Comparison of ENCODE assay signal across 12 mouse cellular contexts in genomic region chr14:79273697-79274477, GRCm38 (mm10). TPM values are rescaled to one million over a fixed set of nuclear protein-coding genes. Genes with fewer than 3 reads are reported as not detected.
DNase-seq lines count a peak whose midpoint lies in the region; ATAC-seq lines count a peak whose summit lies in the region.
"Had no signal": no experiment of that assay in that cellular context is flagged by ENCODE, and none has a peak within 500 bp of the region (broad histone marks: within the 10 kb centered on the region; RNA-seq: fewer than 3 reads in every experiment).

No protein-coding gene starts in this region.

- ATAC-seq in forebrain, embryonic 13.5 days, result peak; percentile 37; the same call in 1 of the 2 replicates
- ATAC-seq in midbrain, embryonic 14.5 days (ENCODE audit: low FRiP score, low TSS enrichment), result peak; percentile 62; the same call in 1 of the 2 replicates
- ATAC-seq in inflammation-experienced regulatory T-cells, adult 6 months, result no peak

- H3K4me1 ChIP-seq in forebrain, embryonic 13.5 days, result peaks cover 10% of the 10 kb centered on the region; the same call in 1 of the 2 replicates
- 0 out of 2 replicates have a peak, but pooled peaks cover 14% of the 10 kb centered on the region for H3K4me1 ChIP-seq in midbrain, embryonic 14.5 days (ENCODE audit: control insufficient read depth, insufficient read depth, low read length)

- 68% methylated on average over 15 of the region's 15 CpGs for WGBS in forebrain, embryonic 13.5 days
- 58% methylated on average over 15 of the region's 15 CpGs for WGBS in midbrain, embryonic 14.5 days

- H3K4me3 ChIP-seq in forebrain, embryonic 13.5 days, result no peak overlapping the region
- no peak overlapping the region for H3K4me3 ChIP-seq in midbrain, embryonic 14.5 days (replicated peaks; ENCODE audit: low read depth, low read length)
- H3K4me3 ChIP-seq: heart, embryonic 13.5 days; megakaryocyte, embryonic 14.5 days had no signal

- H3K9ac ChIP-seq in forebrain, embryonic 13.5 days, result no peak overlapping the region
- H3K9ac ChIP-seq in midbrain, embryonic 14.5 days (replicated peaks; ENCODE audit: low read length), result no peak overlapping the region
- H3K9ac ChIP-seq: heart, embryonic 13.5 days had no signal

- peak; percentile 44 for DNase-seq in gastrocnemius, postnatal 25 days
- no peak for DNase-seq in gastrocnemius, adult 18-20 months (ENCODE audit: low spot score)
- DNase-seq in kidney, adult 9 months, result peak; percentile 74
- DNase-seq in midbrain, embryonic 14.5 days, result peak; percentile 77
- no peak for DNase-seq in urinary bladder, adult 18-20 months (ENCODE audit: low spot score in 2 of 2)
- no peak for DNase-seq in cerebellum, adult 18-20 months
- DNase-seq: cerebellum, adult 11 months had no signal

- H3K4me2 ChIP-seq in forebrain, embryonic 13.5 days, result no peak overlapping the region
- no peak overlapping the region for H3K4me2 ChIP-seq in midbrain, embryonic 14.5 days (ENCODE audit: low read length)
- H3K4me2 ChIP-seq: heart, embryonic 13.5 days had no signal

- no peaks in the 10 kb centered on the region for H3K27me3 ChIP-seq in forebrain, embryonic 13.5 days
- no peaks in the 10 kb centered on the region for H3K27me3 ChIP-seq in midbrain, embryonic 14.5 days (ENCODE audit: control insufficient read depth, insufficient read depth, low read length)
- H3K27me3 ChIP-seq: CH12.LX; heart, embryonic 13.5 days; megakaryocyte, embryonic 14.5 days had no signal

- no peak overlapping the region for H3K27ac ChIP-seq in forebrain, embryonic 13.5 days
- H3K27ac ChIP-seq in midbrain, embryonic 14.5 days (replicated peaks; ENCODE audit: low read depth, low read length), result peak overlapping the region; percentile 76
- H3K27ac ChIP-seq: heart, embryonic 13.5 days had no signal

- H3K36me3 ChIP-seq in forebrain, embryonic 13.5 days (ENCODE audit: poor library complexity, severe bottlenecking), result no peaks in the 10 kb centered on the region
- no peaks in the 10 kb centered on the region for H3K36me3 ChIP-seq in midbrain, embryonic 14.5 days (ENCODE audit: control insufficient read depth, insufficient read depth, low read length)
- H3K36me3 ChIP-seq: heart, embryonic 13.5 days had no signal

- H3K9me3 ChIP-seq in forebrain, embryonic 13.5 days (replicated peaks), result no peaks in the 10 kb centered on the region
- no peaks in the 10 kb centered on the region for H3K9me3 ChIP-seq in midbrain, embryonic 14.5 days (ENCODE audit: control insufficient read depth, low read length)

RNA-seq across cellular contexts. Expression of gene Zfp957, which starts 26.7 kb away (rescaled TPM):
- total RNA-seq in gastrocnemius, postnatal 25 days (2021), result not detected
- not detected for total RNA-seq in gastrocnemius, adult 18-20 months (2021)
- polyA plus RNA-seq in forebrain, embryonic 13.5 days (2015; fragmentation: Nextera tagmentation; extraction: Ambion mirVana), result not detected in 2 replicates
- not detected in 2 replicates for polyA plus RNA-seq in midbrain, embryonic 14.5 days (2014; fragmentation: Nextera tagmentation; extraction: Ambion mirVana)
- polyA plus RNA-seq in inflammation-experienced regulatory T-cells, adult 6 months (2017; shearing (Covaris generic)), result under 1 TPM in 1 of 3 experiments, not detected in 2; 0.31 TPM
- total RNA-seq: CH12.LX had no signal
- polyA plus RNA-seq: heart, embryonic 13.5 days had no signal

RNA-seq across cellular contexts. Expression of gene Rgcc, which starts 27.6 kb away (rescaled TPM):
- 10 to 100 TPM; 35.0 to 36.2 TPM for total RNA-seq in gastrocnemius, postnatal 25 days (2021)
- 10 to 100 TPM; 53.3 to 79.9 TPM for total RNA-seq in gastrocnemius, adult 18-20 months (2021)
- polyA plus RNA-seq in forebrain, embryonic 13.5 days (2015; fragmentation: Nextera tagmentation; extraction: Ambion mirVana), result 78.3 and 106 TPM in 2 replicates
- 19.9 and 25.0 TPM in 2 replicates for polyA plus RNA-seq in midbrain, embryonic 14.5 days (2014; fragmentation: Nextera tagmentation; extraction: Ambion mirVana)
- polyA plus RNA-seq in inflammation-experienced regulatory T-cells, adult 6 months (2017; shearing (Covaris generic)), result 10 to 100 TPM; 31.1 to 35.0 (median 32.7) TPM

Comparison
In these comparisons a context has a peak if more than half of its experiments do, and no peak if none do; other contexts are left out.
1. DNase-seq: peak in gastrocnemius, postnatal 25 days (single experiment), kidney, adult 9 months (single experiment) and midbrain, embryonic 14.5 days (single experiment); none in gastrocnemius, adult 18-20 months (single experiment), urinary bladder, adult 18-20 months (0 of 2) and cerebellum, adult 18-20 months (0 of 2).